Mouse (Mus musculus) olfactory bulb, adult 2 months (tissue): ENCODE measurements around the gene Trpm3. TPM values are rescaled to one million over a fixed set of nuclear protein-coding genes. Genes with fewer than 3 reads are reported as not detected.

Source experiments
- H3K27ac ChIP-seq: fragments of 200-500 bp; 2 replicates; pipeline ENCODE4 v1.5.1; 2012; ENCODE audit warnings: low read depth, low read length; ENCODE audit not compliant: insufficient read depth
- H3K4me1 ChIP-seq: fragments of 200-500 bp; 2 replicates; pipeline ENCODE4 v1.6.1; 2012; ENCODE audit warnings: low read length; ENCODE audit not compliant: control insufficient read depth, insufficient read depth
- H3K4me3 ChIP-seq: fragments of 200-500 bp; 2 replicates; pipeline ENCODE4 v1.5.1; 2012; ENCODE audit warnings: mild to moderate bottlenecking, low read depth, low read length, moderate library complexity; ENCODE audit not compliant: insufficient read depth
- CTCF ChIP-seq: fragments of 200-500 bp; IDR thresholded peaks from 2 replicates; pipeline ENCODE4 v1.5.1; 2012; ENCODE audit warnings: low read depth, mild to moderate bottlenecking, low read length, moderate library complexity; ENCODE audit not compliant: insufficient read depth
- POLR2A ChIP-seq: fragments of 200-500 bp; IDR thresholded peaks from 2 replicates; pipeline ENCODE4 v1.6.1; 2012; ENCODE audit warnings: mild to moderate bottlenecking, low read depth, low read length, moderate library complexity; ENCODE audit not compliant: insufficient read depth
- WGBS: fragments of 180-500 bp; shearing (Covaris S2); methylation state at CpG from one replicate; pipeline ENCODE4 v1.1.7; 2018; 5-methylcytosine and 5-hydroxymethylcytosine counted together
- polyA plus RNA-seq: library from polyadenylated mRNA; stranded (reverse); fragments of >200 nt; gene quantifications from 2 replicates; pipeline ENCODE4 v1.2.4, GENCODE M21; 2012; ENCODE audit warnings: low replicate concordance; ENCODE audit not compliant: missing spikeins, insufficient read depth, insufficient read length

The Trpm3 gene
- polyA plus RNA-seq, 1 experiment = 53.7 TPM

- Histone ChIP-seq H3K27ac (no peak overlapping the region), H3K4me1 (no peaks in the 10 kb centered on the region), H3K4me3 (no peak overlapping the region)
- no peak for TF ChIP-seq POLR2A
- TF ChIP-seq CTCF = no peak
- 75% methylated on average over 2 of the region's 2 CpGs for WGBS
Measured at GRCm38 (mm10) chr19:22719027-22719426, 580.2 kb downstream of the Trpm3 start.

GRCm38 (mm10) chr19:22729846-22730245 is 591.0 kb downstream of the Trpm3 start:
- H3K27ac ChIP-seq = no peak overlapping the region
- 59% methylated on average over 2 of the region's 2 CpGs for WGBS
- H3K4me3 ChIP-seq = no peak overlapping the region
- no peaks in the 10 kb centered on the region for H3K4me1 ChIP-seq
- TF ChIP-seq POLR2A = no peak
- TF ChIP-seq CTCF = no peak

- no peak overlapping the region for H3K27ac ChIP-seq
Measured at GRCm38 (mm10) chr19:22730971-22731370, 592.1 kb downstream of the Trpm3 start.

GRCm38 (mm10) chr19:22736870-22737269 is 598.0 kb downstream of the Trpm3 start:
- TF ChIP-seq CTCF = no peak
- TF ChIP-seq POLR2A = no peak
- Histone ChIP-seq H3K4me1 (no peaks in the 10 kb centered on the region), H3K4me3 (no peak overlapping the region), H3K27ac (no peak overlapping the region)
- WGBS = 58% methylated on average over 2 of the region's 2 CpGs

More at GRCm38 (mm10) chr19:22730971-22731370, 592.1 kb downstream of the Trpm3 start:
- no peak for TF ChIP-seq CTCF
- TF ChIP-seq POLR2A = no peak
- Histone ChIP-seq H3K4me3 (no peak overlapping the region), H3K4me1 (no peaks in the 10 kb centered on the region)

- no peak for TF ChIP-seq CTCF
- TF ChIP-seq POLR2A = no peak
- no peaks in the 10 kb centered on the region for H3K4me1 ChIP-seq
- WGBS = 92% methylated on average over 3 of the region's 3 CpGs
- H3K27ac ChIP-seq = no peak overlapping the region
- H3K4me3 ChIP-seq = no peak overlapping the region
Measured at GRCm38 (mm10) chr19:22739240-22739639, 600.4 kb downstream of the Trpm3 start.

GRCm38 (mm10) chr19:22753311-22753809 is 614.5 kb downstream of the Trpm3 start:
- TF ChIP-seq CTCF = no peak
- TF ChIP-seq POLR2A = no peak
- Histone ChIP-seq H3K4me1 (peaks cover 6% of the 10 kb centered on the region; the same call in 1 of the 2 replicates), H3K27ac (no peak overlapping the region), H3K4me3 (no peak overlapping the region)
- 30% methylated on average over 13 of the region's 13 CpGs for whole genome bisulfite sequencing

GRCm38 (mm10) chr19:22754071-22754470 is 615.2 kb downstream of the Trpm3 start:
- Histone ChIP-seq H3K27ac (no peak overlapping the region), H3K4me3 (no peak overlapping the region), H3K4me1 (peaks cover 6% of the 10 kb centered on the region; the same call in 1 of the 2 replicates)
- WGBS = 83% methylated on average over 10 of the region's 10 CpGs
- TF ChIP-seq POLR2A (no peak), CTCF (no peak)

- H3K4me1 ChIP-seq = peaks cover 6% of the 10 kb centered on the region; the same call in 1 of the 2 replicates
- no peak overlapping the region for H3K27ac ChIP-seq
- 66% methylated on average over 8 of the region's 8 CpGs for WGBS
- TF ChIP-seq CTCF (no peak), POLR2A (no peak)
- H3K4me3 ChIP-seq = no peak overlapping the region
Measured at GRCm38 (mm10) chr19:22754498-22754897, 615.7 kb downstream of the Trpm3 start.

- 63% methylated on average over 2 of the region's 2 CpGs for WGBS
- Histone ChIP-seq H3K27ac (no peak overlapping the region), H3K4me3 (no peak overlapping the region), H3K4me1 (peaks cover 2% of the 10 kb centered on the region; the same call in 1 of the 2 replicates)
- TF ChIP-seq CTCF (no peak), POLR2A (no peak)
Measured at GRCm38 (mm10) chr19:22758496-22758895, 619.6 kb downstream of the Trpm3 start.

GRCm38 (mm10) chr19:22768242-22768641 is 629.4 kb downstream of the Trpm3 start:
- H3K27ac ChIP-seq = no peak overlapping the region
- H3K4me3 ChIP-seq = no peak overlapping the region
- no peaks in the 10 kb centered on the region for H3K4me1 ChIP-seq
- TF ChIP-seq POLR2A (no peak), CTCF (no peak)
- WGBS = 73% methylated on average over 3 of the region's 3 CpGs
